Mouse (Mus musculus) megakaryocyte progenitor cell, adult 5-6 weeks (primary cell): ENCODE data around the gene Plpp7. TPM values are rescaled to one million over a fixed set of nuclear protein-coding genes. Genes with fewer than 3 reads are reported as not detected.

ENCODE experiments used
- ATAC-seq: replicated peaks from 2 replicates; pipeline ENCODE4 v1.8.0; 2016; ENCODE audit warnings: mild to moderate bottlenecking, moderate TSS enrichment, inconsistent platforms; ENCODE audit not compliant: poor library complexity
- total RNA-seq, 2 experiments: library from RNA; stranded (forward) in 1 of 2; stranded (reverse) in 1 of 2; fragments of 157-497, 149-512 nt in 1 of 2; fragments of 200-1000 nt in 1 of 2; gene quantifications; 2 replicates each; pipeline versions ENCODE4 v1.2.3 to v1.2.4; 2015 to 2017

Plpp7 gene
- total RNA-seq, 2 experiments from 2014 or later = 1.4 to 2.5 TPM

GRCm38 (mm10) chr2:32094001-32094707 lies 1.2 kb upstream of the Plpp7 start:
- no peak for ATAC-seq

GRCm38 (mm10) chr2:32096122-32096420 lies 743 bp downstream of the Plpp7 start:
- ATAC-seq = no peak

GRCm38 (mm10) chr2:32102944-32103343 lies 7.6 kb downstream of the Plpp7 start:
- no peak for ATAC-seq

GRCm38 (mm10) chr2:32103557-32103956 lies 8.2 kb downstream of the Plpp7 start:
- no peak for ATAC-seq

GRCm38 (mm10) chr2:32104122-32104521 lies 8.8 kb downstream of the Plpp7 start:
- ATAC-seq = no peak

- no peak for ATAC-seq
Observed at GRCm38 (mm10) chr2:32105117-32105913, 10.0 kb downstream of the Plpp7 start.

GRCm38 (mm10) chr2:32105930-32106329 lies 10.6 kb downstream of the Plpp7 start:
- no peak for ATAC-seq

GRCm38 (mm10) chr2:32111268-32111667 lies 15.9 kb downstream of the Plpp7 start:
- no peak for ATAC-seq

- ATAC-seq = no peak
Observed at GRCm38 (mm10) chr2:32112548-32112947, 17.2 kb downstream of the Plpp7 start.

- peak; percentile 65 for ATAC-seq
Observed at GRCm38 (mm10) chr2:32115851-32116268, 20.5 kb downstream of the Plpp7 start.

- peak; percentile 73 for ATAC-seq
Observed at GRCm38 (mm10) chr2:32119802-32120750, 24.7 kb downstream of the Plpp7 start.

- peak; percentile 52 for ATAC-seq
Observed at GRCm38 (mm10) chr2:32121150-32121549, 25.8 kb downstream of the Plpp7 start.

- no peak for ATAC-seq
Observed at GRCm38 (mm10) chr2:32121785-32122184, 26.5 kb downstream of the Plpp7 start.

GRCm38 (mm10) chr2:32127653-32128535 lies 32.6 kb downstream of the Plpp7 start:
- ATAC-seq = peak; percentile 80

GRCm38 (mm10) chr2:32128536-32128841 lies 33.2 kb downstream of the Plpp7 start:
- ATAC-seq = no peak; the same call in 1 of the 2 replicates

GRCm38 (mm10) chr2:32129383-32130074 lies 34.2 kb downstream of the Plpp7 start:
- ATAC-seq = no peak

- 0 out of 2 replicates have a peak, but pooled peaks have one; percentile 29 for ATAC-seq
Observed at GRCm38 (mm10) chr2:32130435-32130834, 35.1 kb downstream of the Plpp7 start.

GRCm38 (mm10) chr2:32131205-32131834 lies 36.0 kb downstream of the Plpp7 start:
- no peak for ATAC-seq

GRCm38 (mm10) chr2:32131866-32132566 lies 36.7 kb downstream of the Plpp7 start:
- no peak for ATAC-seq
